Mouse (Mus musculus) heart, embryonic 12.5 days (tissue): Measurements from ENCODE around the gene Arl11. TPM values are rescaled to one million over a fixed set of nuclear protein-coding genes. Genes with fewer than 3 reads are reported as not detected.
A peak's percentile ranks its signal among the peaks of the same experiment; 100 is the strongest.
"Not testable (repeated sequence)": the region's sequence is repeated elsewhere in the genome, so short reads cannot be mapped to it uniquely, and the experiment has no call there.

Experiments used
- ATAC-seq: fragments of 200-750 bp; cut with Nextera tagmentation; 2 replicates; pipeline ENCODE4 v1.8.0; 2017; ENCODE audit warnings: moderate TSS enrichment, moderate library complexity; ENCODE audit not compliant: insufficient number of reproducible peaks, low FRiP score
- H3K27ac ChIP-seq: fragments of 300-500 bp; sonication (generic); 2 replicates; pipeline ENCODE4 v1.5.1; 2016; ENCODE audit warnings: mild to moderate bottlenecking, moderate library complexity; ENCODE audit not compliant: poor library complexity, severe bottlenecking
- H3K27me3 ChIP-seq: fragments of 300-500 bp; sonication (generic); replicated peaks from 2 replicates; pipeline ENCODE4 v1.6.1; 2016; ENCODE audit warnings: mild to moderate bottlenecking, moderate library complexity
- H3K36me3 ChIP-seq: fragments of 300-500 bp; sonication (generic); 2 replicates; pipeline ENCODE4 v1.6.1; 2016; ENCODE audit warnings: mild to moderate bottlenecking, moderate library complexity
- H3K4me1 ChIP-seq: fragments of 300-500 bp; sonication (generic); replicated peaks from 2 replicates; pipeline ENCODE4 v1.6.1; 2016; ENCODE audit warnings: mild to moderate bottlenecking
- H3K4me2 ChIP-seq: fragments of 300-500 bp; sonication (generic); 2 replicates; pipeline ENCODE4 v1.6.1; 2016; ENCODE audit warnings: mild to moderate bottlenecking, moderate library complexity
- H3K4me3 ChIP-seq: fragments of 300-500 bp; sonication (generic); 2 replicates; pipeline ENCODE4 v1.5.1; 2016; ENCODE audit warnings: mild to moderate bottlenecking
- H3K9ac ChIP-seq: fragments of 300-500 bp; sonication (generic); 2 replicates; pipeline ENCODE4 v1.6.1; 2016; ENCODE audit warnings: mild to moderate bottlenecking, moderate library complexity
- H3K9me3 ChIP-seq: fragments of 300-500 bp; sonication (generic); replicated peaks from 2 replicates; pipeline ENCODE4 v1.6.1; 2016; ENCODE audit warnings: mild to moderate bottlenecking, moderate library complexity
- WGBS: fragments of 180-500 bp; shearing (Covaris S2); methylation state at CpG from one replicate; pipeline ENCODE4 v1.1.7; 2016; 5-methylcytosine and 5-hydroxymethylcytosine counted together
- polyA plus RNA-seq: library from polyadenylated mRNA; unstranded; fragments of >200 nt; fragmentation: Nextera tagmentation; extraction: Ambion mirVana; gene quantifications from 2 replicates; pipeline ENCODE4 v1.2.1, GENCODE M21; 2016

Arl11 gene
- polyA plus RNA-seq, 1 experiment from 2014 or later: 0.89 TPM

DNA sequence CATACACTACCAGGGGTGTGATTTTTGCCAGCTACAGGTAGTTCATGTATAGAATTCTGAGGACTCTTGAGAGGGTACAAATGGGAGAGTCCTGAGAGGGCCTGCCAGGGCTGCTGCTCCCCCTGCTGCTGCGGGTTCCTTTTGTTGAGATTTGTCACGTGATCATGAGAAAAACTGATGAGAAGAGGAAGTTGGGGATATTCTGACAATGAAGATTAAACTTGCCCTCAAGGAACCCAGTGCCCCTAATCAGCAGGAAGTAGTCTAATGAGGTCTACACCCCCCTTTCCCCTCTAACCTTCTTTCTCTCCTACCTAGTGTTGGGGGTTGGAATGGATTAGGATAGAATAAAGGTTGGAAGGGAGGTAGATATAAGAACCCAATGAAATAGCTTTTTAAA lies 8.2 kb upstream of the Arl11 start:
- H3K9me3 ChIP-seq: peaks cover 6% of the 10 kb centered on the region; the same call in 1 of the 2 replicates
- ATAC-seq: no peak
- no peaks in the 10 kb centered on the region for H3K27me3 ChIP-seq
- H3K9ac ChIP-seq: no peak overlapping the region
- H3K4me1 ChIP-seq: no peaks in the 10 kb centered on the region
- WGBS: 33% methylated on average over 2 of the region's 2 CpGs
- H3K27ac ChIP-seq: no peak overlapping the region
- H3K4me3 ChIP-seq: no peak overlapping the region
- H3K4me2 ChIP-seq: no peak overlapping the region
- no peaks in the 10 kb centered on the region for H3K36me3 ChIP-seq

DNA sequence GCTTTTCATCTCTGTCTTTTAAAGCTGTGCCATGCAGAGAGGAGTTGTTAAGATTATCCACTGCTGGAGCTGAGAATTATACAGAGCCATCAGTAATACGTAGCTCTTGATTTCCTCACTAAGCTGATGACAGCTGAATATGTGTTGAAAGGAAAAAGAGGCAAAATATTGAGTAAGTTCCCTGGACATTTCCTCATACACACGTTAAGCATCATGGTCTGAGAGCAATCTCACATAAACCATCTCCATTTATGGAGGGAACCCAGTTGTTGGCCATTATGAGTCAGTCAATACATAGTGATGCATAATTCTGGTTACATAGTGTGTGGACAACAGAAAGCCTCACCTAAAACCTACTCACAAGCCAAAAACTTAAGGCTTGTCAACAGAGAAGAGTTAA lies 7.1 kb upstream of the Arl11 start:
- Histone ChIP-seq H3K4me1 (no peaks in the 10 kb centered on the region), H3K4me2 (no peak overlapping the region), H3K27me3 (no peaks in the 10 kb centered on the region), H3K9ac (no peak overlapping the region), H3K27ac (no peak overlapping the region), H3K36me3 (no peaks in the 10 kb centered on the region), H3K9me3 (peaks cover 6% of the 10 kb centered on the region; the same call in 1 of the 2 replicates), H3K4me3 (no peak overlapping the region)
- 46% methylated on average over 2 of the region's 2 CpGs for WGBS
- no peak for ATAC-seq

DNA sequence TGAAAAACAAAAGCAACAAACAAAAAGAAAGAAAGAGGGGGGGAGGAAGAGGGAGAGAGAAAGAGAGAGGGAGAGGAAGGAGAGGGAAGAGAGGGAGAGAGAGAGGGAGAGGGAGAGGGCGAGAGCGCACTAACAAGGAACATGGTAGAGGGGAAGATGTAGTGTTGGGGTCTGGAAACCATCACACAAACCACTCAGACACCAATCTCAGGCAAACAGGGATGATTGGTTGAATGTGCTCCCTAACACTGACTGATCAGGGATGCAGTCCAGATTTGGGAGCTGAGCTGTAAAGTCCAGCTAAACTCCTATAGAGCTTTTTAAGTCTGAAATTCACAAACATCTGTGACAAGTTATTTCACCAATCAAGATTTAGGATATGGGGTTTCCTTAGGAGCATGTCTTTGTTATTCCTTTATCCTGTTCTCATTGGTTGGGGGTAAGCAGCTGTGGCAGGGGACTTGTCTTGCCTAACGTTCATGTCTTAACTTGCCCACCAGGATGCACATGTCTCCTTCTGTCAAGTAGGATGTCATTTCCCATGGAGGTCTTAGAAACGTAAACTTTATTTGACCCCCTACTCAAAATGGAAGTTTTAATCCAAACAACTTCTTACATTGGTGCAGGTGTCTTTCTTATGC lies 5.5 kb upstream of the Arl11 start:
- Histone ChIP-seq H3K4me1 (no peaks in the 10 kb centered on the region), H3K4me3 (no peak overlapping the region), H3K9ac (no peak overlapping the region), H3K4me2 (no peak overlapping the region), H3K27ac (no peak overlapping the region), H3K36me3 (no peaks in the 10 kb centered on the region), H3K27me3 (no peaks in the 10 kb centered on the region), H3K9me3 (peaks cover 6% of the 10 kb centered on the region; the same call in 1 of the 2 replicates)
- no peak for ATAC-seq
- WGBS: 74% methylated on average over 4 of the region's 4 CpGs

DNA sequence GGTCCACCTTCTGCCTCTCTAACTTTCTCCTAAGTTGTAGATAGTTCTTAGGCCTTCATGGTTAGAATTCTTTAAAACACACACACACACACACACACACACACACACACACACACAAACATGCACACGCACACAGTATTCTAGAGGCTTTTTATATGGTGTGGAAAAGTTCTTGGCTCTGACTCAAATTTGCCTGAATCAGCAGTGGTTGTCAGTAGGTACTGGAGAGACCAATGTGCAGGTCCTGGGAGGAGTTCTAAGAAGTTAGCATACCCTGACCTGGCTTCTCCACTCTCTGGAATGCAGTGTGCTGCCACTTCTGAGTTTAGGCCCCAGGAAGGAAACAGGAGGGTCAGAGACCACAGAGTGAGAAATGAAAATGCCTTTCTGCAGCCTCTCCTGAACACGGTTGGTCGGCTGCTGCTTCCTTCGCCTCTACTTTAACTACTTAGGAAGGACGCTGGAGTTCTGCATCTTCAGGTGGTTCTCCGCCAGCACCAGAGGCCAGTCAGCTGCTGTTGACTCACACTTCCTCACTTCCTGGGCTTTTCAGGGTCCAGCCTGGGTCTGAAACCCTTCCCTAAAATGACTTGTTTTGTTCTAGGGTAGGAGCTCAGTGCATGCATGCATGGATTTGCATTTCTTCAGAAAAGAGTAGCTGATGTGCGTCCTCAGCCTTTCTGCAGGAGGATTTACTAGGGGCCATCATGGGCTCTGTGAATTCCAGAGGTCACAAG lies 651 bp downstream of the Arl11 start:
- ATAC-seq: no peak
- Histone ChIP-seq H3K27ac (peak overlapping the region; percentile 24; the same call in 1 of the 2 replicates), H3K4me2 (no peak overlapping the region), H3K36me3 (no peaks in the 10 kb centered on the region), H3K9ac (no peak overlapping the region), H3K4me3 (no peak overlapping the region), H3K27me3 (no peaks in the 10 kb centered on the region), H3K4me1 (peaks cover 18% of the 10 kb centered on the region), H3K9me3 (no peaks in the 10 kb centered on the region)
- 52% methylated on average over 7 of the region's 7 CpGs for WGBS

DNA sequence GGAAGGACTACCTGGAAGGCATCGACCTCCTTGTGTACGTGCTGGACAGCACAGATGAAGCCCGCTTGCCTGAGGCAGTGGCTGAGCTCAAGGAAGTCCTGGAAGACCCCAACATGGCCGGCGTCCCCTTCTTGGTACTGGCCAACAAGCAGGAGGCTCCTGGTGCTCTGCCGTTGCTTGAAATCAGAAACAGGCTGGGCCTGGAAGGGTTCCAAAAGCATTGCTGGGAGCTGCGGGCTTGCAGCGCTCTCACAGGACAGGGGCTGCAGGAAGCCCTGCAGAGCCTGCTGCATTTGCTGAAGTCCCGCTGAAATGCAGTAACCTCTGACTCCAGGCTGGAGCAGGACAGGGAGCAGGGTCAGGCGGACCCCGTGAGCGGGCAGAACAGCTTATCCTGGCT lies 1.4 kb downstream of the Arl11 start:
- Histone ChIP-seq H3K4me1 (peaks cover 18% of the 10 kb centered on the region), H3K9me3 (no peaks in the 10 kb centered on the region), H3K27ac (no peak overlapping the region), H3K4me3 (no peak overlapping the region), H3K36me3 (no peaks in the 10 kb centered on the region), H3K4me2 (no peak overlapping the region), H3K27me3 (no peaks in the 10 kb centered on the region), H3K9ac (no peak overlapping the region)
- WGBS: 53% methylated on average over 12 of the region's 12 CpGs
- ATAC-seq: no peak

DNA sequence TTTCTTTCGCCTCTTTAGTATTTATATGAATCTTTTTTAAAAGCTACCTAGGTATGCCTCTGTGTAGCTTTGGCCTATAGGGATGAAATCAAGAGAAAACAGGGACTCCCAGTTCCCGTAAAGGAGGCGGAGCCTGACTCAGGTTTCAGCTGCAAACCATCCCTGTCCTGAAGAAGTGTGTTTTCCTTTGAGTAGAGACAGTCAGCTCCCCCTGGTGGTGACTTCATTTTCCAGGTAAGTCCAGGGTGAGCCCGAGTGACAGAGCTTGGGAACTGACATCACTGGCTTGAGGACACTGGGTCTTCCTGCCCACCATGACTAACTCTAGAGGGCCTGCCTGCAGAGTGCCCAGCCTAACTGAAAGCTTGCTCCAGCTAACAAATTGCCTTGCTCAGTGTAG lies 7.3 kb downstream of the Arl11 start:
- Histone ChIP-seq H3K4me1 (no peaks in the 10 kb centered on the region), H3K4me2 (no peak overlapping the region), H3K9me3 (no peaks in the 10 kb centered on the region), H3K27ac (no peak overlapping the region), H3K27me3 (no peaks in the 10 kb centered on the region), H3K4me3 (no peak overlapping the region), H3K9ac (no peak overlapping the region), H3K36me3 (no peaks in the 10 kb centered on the region)
- ATAC-seq: no peak; the same call in 1 of the 2 replicates
- 34% methylated on average over 4 of the region's 4 CpGs for WGBS

DNA sequence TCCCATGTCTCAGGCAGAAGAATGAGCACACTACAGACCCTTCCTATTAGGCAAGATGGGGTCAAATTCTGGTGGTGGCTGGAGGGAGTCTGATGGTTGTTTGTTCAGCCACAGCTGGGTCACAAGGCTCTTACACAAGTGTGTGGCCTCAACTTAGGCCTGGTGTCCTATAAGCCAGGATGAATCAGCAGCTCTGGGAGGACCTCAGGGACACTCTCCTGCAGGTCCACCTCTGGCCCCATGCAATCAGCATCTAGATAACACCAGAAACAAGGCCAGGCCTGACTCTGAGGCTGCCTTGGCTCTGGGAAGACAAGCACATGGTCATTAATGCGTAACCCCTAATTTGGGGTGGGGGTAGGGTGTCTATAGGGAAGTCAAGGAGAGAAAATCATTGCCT lies 11.2 kb downstream of the Arl11 start:
- 87% methylated on average over 1 of the region's 1 CpGs for WGBS

DNA sequence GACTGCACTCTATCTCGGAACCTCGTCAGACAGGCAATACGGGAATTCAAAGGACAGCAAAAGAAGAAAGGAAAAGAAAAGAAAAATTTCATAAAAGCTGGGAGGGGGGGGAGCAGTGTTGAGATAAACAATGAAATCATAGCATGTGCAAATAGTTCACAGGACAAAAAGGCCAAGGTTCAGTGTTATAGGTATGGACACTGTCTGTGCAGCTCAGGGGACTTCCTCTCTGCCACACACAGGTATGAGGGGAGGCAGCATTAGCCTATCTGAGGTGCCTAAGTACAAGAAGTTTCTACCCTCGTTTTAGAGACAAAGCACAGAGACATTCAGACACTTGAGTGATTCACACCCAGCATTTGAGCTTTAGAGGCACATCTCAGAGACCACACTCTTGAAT lies 11.6 kb downstream of the Arl11 start:
- Histone ChIP-seq H3K27me3 (no peaks in the 10 kb centered on the region), H3K9ac (no peak overlapping the region), H3K27ac (no peak overlapping the region), H3K9me3 (peaks cover 10% of the 10 kb centered on the region), H3K4me3 (no peak overlapping the region), H3K4me1 (no peaks in the 10 kb centered on the region), H3K4me2 (no peak overlapping the region), H3K36me3 (no peaks in the 10 kb centered on the region)
- WGBS: 74% methylated on average over 4 of the region's 4 CpGs
- ATAC-seq: no peak

More for the DNA sequence above, 11.2 kb downstream of the Arl11 start:
- Histone ChIP-seq H3K27ac (no peak overlapping the region), H3K4me2 (no peak overlapping the region), H3K4me1 (no peaks in the 10 kb centered on the region), H3K4me3 (no peak overlapping the region), H3K36me3 (no peaks in the 10 kb centered on the region), H3K9ac (no peak overlapping the region), H3K27me3 (no peaks in the 10 kb centered on the region), H3K9me3 (peaks cover 10% of the 10 kb centered on the region)
- ATAC-seq: no peak

DNA sequence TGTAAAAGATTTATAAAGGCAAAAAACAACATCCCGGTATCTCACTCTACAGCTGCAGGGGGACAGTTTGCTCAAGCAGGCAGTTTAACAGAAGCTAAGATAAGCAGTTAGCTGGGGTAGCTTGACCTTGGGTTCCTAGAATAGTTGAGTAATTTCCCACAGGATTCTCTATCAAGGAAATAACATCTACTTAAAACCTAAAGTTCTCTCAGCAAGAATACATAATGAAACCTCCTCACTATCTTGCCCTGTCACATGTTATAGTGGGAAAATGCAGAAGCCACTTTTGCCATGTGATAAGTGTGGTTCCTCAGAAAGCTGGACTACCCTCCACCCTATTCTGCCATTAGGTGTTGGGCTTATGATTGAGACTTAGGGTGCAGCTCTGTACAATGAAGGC lies 13.2 kb downstream of the Arl11 start:
- Histone ChIP-seq H3K4me3 (no peak overlapping the region), H3K9me3 (peaks cover 10% of the 10 kb centered on the region), H3K27me3 (no peaks in the 10 kb centered on the region), H3K4me2 (no peak overlapping the region), H3K4me1 (0 out of 2 replicates have a peak, but pooled peaks cover 3% of the 10 kb centered on the region), H3K27ac (no peak overlapping the region), H3K9ac (no peak overlapping the region), H3K36me3 (no peaks in the 10 kb centered on the region)
- no peak for ATAC-seq
- 90% methylated on average over 1 of the region's 1 CpGs for WGBS

DNA sequence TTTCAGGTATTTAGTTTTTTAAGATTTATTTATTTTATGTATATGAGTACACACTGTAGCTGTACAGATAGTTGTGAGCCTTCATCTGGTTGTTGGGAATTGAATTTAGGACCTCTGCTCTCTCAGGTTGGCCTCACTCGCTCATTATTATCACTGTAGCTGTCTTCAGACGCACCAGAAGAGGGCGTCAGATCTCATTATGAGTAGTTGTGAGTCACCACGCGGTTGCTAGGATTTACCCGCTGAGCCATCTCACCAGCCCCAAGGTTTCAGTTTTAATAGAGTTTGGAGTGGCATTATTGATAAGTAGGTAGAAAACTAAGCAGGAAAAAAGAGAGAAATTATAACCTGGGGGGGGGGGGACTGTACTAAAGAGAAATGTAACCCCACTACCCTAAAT lies 17.5 kb downstream of the Arl11 start:
- not testable (repeated sequence) for H3K27ac ChIP-seq, ATAC-seq, H3K4me1 ChIP-seq, H3K36me3 ChIP-seq, H3K4me3 ChIP-seq, H3K9ac ChIP-seq, H3K27me3 ChIP-seq, H3K4me2 ChIP-seq
- 21% methylated on average over 6 of the region's 6 CpGs for WGBS
- H3K9me3 ChIP-seq: peaks cover 10% of the 10 kb centered on the region

DNA sequence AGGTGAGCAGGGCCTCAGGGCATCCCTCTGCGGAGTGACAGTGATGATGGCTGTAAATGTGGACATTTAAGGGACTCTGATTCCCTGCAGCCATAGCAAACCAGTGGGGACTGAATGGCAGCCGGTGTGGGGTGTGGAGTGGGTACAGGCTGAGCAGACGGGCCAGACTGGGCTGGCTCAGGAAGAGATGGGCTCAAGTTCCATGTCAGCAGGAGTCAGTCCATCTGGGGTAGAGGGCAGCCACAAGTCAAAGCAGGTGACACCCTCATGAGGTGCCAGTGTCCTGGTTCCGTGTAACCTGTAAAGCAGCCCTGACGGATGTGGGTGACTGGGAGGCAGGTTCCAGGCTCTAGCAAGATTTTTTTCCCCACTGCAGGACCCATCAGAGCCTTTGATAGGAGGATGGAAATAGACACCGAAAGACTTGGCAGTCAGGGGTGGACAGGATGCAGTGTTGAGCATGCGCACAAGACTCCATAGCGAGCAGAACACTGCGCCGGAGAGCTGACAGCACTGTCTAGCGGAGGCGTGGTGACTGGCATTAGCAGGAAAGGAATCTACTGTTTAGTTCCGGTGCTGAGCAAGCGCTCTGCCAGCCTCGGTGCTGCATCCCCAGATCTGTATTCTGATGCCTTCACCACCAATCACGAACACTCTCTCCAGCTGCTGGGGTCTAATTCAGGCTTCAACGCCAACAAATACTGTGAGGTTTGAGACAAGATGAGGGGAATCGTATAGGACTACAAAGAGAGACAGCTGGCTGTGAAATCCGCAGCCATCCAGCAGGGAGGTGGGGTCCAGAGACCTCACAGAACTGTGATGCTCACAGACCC lies 18.3 kb downstream of the Arl11 start:
- Histone ChIP-seq H3K4me3 (peak overlapping the region; percentile 17), H3K27me3 (no peaks in the 10 kb centered on the region), H3K9ac (no peak overlapping the region), H3K4me2 (peak overlapping the region; percentile 59), H3K36me3 (no peaks in the 10 kb centered on the region), H3K4me1 (peaks cover 10% of the 10 kb centered on the region), H3K27ac (no peak overlapping the region), H3K9me3 (peaks cover 5% of the 10 kb centered on the region; the same call in 1 of the 2 replicates)
- WGBS: 31% methylated on average over 19 of the region's 19 CpGs
- peak; percentile 61 for ATAC-seq
